Mouse (Mus musculus): Measurements from ENCODE around the gene 1700001P01Rik. TPM values are rescaled to one million over a fixed set of nuclear protein-coding genes. Genes with fewer than 3 reads are reported as not detected.
"Not testable (repeated sequence)": the region's sequence is repeated elsewhere in the genome, so short reads cannot be mapped to it uniquely, and the experiment has no call there.

Gene 1700001P01Rik
- polyA plus RNA-seq, 1 experiment = 0.78 TPM

- DNase-seq (ENCODE audit: extremely low spot score in 1 of 2, low spot score in 1 of 2) = peak; percentile 55 to 78
Measured at GRCm38 (mm10) chr11:97753277-97753676, 22.4 kb downstream of the 1700001P01Rik start.

GRCm38 (mm10) chr11:97748496-97748895, 27.2 kb downstream of the 1700001P01Rik start:
- DNase-seq (ENCODE audit: extremely low spot score in 1 of 2, low spot score in 1 of 2) = no peak

- DNase-seq (ENCODE audit: extremely low spot score in 1 of 2, low spot score in 1 of 2) = no peak
Measured at GRCm38 (mm10) chr11:97747773-97748172, 27.9 kb downstream of the 1700001P01Rik start.

- DNase-seq (ENCODE audit: extremely low spot score in 1 of 2, low spot score in 1 of 2) = no peak
Measured at GRCm38 (mm10) chr11:97745331-97745721, 30.4 kb downstream of the 1700001P01Rik start.

- DNase-seq (ENCODE audit: extremely low spot score in 1 of 2, low spot score in 1 of 2) = peak; percentile 96 to 99
Measured at GRCm38 (mm10) chr11:97744718-97745330, 30.9 kb downstream of the 1700001P01Rik start.

GRCm38 (mm10) chr11:97744063-97744717, 31.5 kb downstream of the 1700001P01Rik start, which contains the start of gene Pip4k2b:
Gene Pip4k2b (minus strand): TSS chr11:97744704.
- peak; percentile 16 to 20 for DNase-seq (ENCODE audit: extremely low spot score in 1 of 2, low spot score in 1 of 2)

GRCm38 (mm10) chr11:97743423-97743822, 32.3 kb downstream of the 1700001P01Rik start:
- no peak for DNase-seq (ENCODE audit: extremely low spot score in 1 of 2, low spot score in 1 of 2)

GRCm38 (mm10) chr11:97742591-97742990, 33.1 kb downstream of the 1700001P01Rik start:
- no peak for DNase-seq (ENCODE audit: extremely low spot score in 1 of 2, low spot score in 1 of 2)

GRCm38 (mm10) chr11:97742157-97742556, 33.6 kb downstream of the 1700001P01Rik start:
- no peak for DNase-seq (ENCODE audit: extremely low spot score in 1 of 2, low spot score in 1 of 2)

- DNase-seq (ENCODE audit: extremely low spot score in 1 of 2, low spot score in 1 of 2) = peak in 1 of 2 experiments; percentile 61
Measured at GRCm38 (mm10) chr11:97740190-97740589, 35.5 kb downstream of the 1700001P01Rik start.

GRCm38 (mm10) chr11:97739155-97739554, 36.6 kb downstream of the 1700001P01Rik start:
- DNase-seq (ENCODE audit: extremely low spot score in 1 of 2, low spot score in 1 of 2) = no peak

GRCm38 (mm10) chr11:97738703-97739102, 37.0 kb downstream of the 1700001P01Rik start:
- DNase-seq (ENCODE audit: extremely low spot score in 1 of 2, low spot score in 1 of 2) = no peak

GRCm38 (mm10) chr11:97737600-97737999, 38.1 kb downstream of the 1700001P01Rik start:
- DNase-seq (ENCODE audit: extremely low spot score in 1 of 2, low spot score in 1 of 2) = no peak

GRCm38 (mm10) chr11:97736645-97737044, 39.1 kb downstream of the 1700001P01Rik start:
- DNase-seq (ENCODE audit: extremely low spot score in 1 of 2, low spot score in 1 of 2) = no peak

GRCm38 (mm10) chr11:97734810-97735209, 40.9 kb downstream of the 1700001P01Rik start:
- DNase-seq (ENCODE audit: extremely low spot score in 1 of 2, low spot score in 1 of 2) = not testable (repeated sequence)

GRCm38 (mm10) chr11:97733689-97734088, 42.0 kb downstream of the 1700001P01Rik start:
- DNase-seq (ENCODE audit: extremely low spot score in 1 of 2, low spot score in 1 of 2) = no peak

- no peak for DNase-seq (ENCODE audit: extremely low spot score in 1 of 2, low spot score in 1 of 2)
Measured at GRCm38 (mm10) chr11:97728730-97729129, 47.0 kb downstream of the 1700001P01Rik start.

GRCm38 (mm10) chr11:97728311-97728710, 47.4 kb downstream of the 1700001P01Rik start:
- DNase-seq (ENCODE audit: extremely low spot score in 1 of 2, low spot score in 1 of 2) = no peak

GRCm38 (mm10) chr11:97723709-97724108, 52.0 kb downstream of the 1700001P01Rik start:
- DNase-seq (ENCODE audit: extremely low spot score in 1 of 2, low spot score in 1 of 2) = no peak
